Mouse (Mus musculus): ENCODE measurements at regions not wholly inside any gene's neighbourhood (a gene's known extent, or its start where the extent isn't known, plus 50 kb on each side); places are given as distances from the start of the nearest gene placed in this dataset.
"Not testable (repeated sequence)": the region's sequence is repeated elsewhere in the genome, so short reads cannot be mapped to it uniquely, and the experiment has no call there.

- not testable (repeated sequence) for DNase-seq
Observed at GRCm38 (mm10) chr3:57970614-57971013, 122.7 kb upstream of the Pfn2 start.

GRCm38 (mm10) chr3:57972469-57973245, 124.8 kb upstream of the Pfn2 start:
- DNase-seq: no peak

GRCm38 (mm10) chr3:57973546-57973945, 125.7 kb upstream of the Pfn2 start:
- DNase-seq: no peak

GRCm38 (mm10) chr3:57975379-57975778, 127.5 kb upstream of the Pfn2 start:
- no peak for DNase-seq

GRCm38 (mm10) chr3:57976640-57977229, 128.9 kb upstream of the Pfn2 start:
- DNase-seq: no peak

GRCm38 (mm10) chr3:57988175-57988574, 140.3 kb upstream of the Pfn2 start:
- DNase-seq: no peak

GRCm38 (mm10) chr3:57990738-57991137, 142.9 kb upstream of the Pfn2 start:
- no peak for DNase-seq

- no peak for DNase-seq
Observed at GRCm38 (mm10) chr3:57998121-57999102, 150.5 kb upstream of the Pfn2 start.

- no peak for DNase-seq
Observed at GRCm38 (mm10) chr3:58002792-58003574, 155.1 kb upstream of the Pfn2 start.

- no peak for DNase-seq
Observed at GRCm38 (mm10) chr3:58024750-58025392, 177.0 kb upstream of the Pfn2 start.

GRCm38 (mm10) chr3:58049618-58050017, 201.7 kb upstream of the Pfn2 start:
- no peak for DNase-seq

- DNase-seq: no peak
Observed at GRCm38 (mm10) chr3:58054726-58055125, 206.8 kb upstream of the Pfn2 start.

GRCm38 (mm10) chr3:58055181-58055580, 207.3 kb upstream of the Pfn2 start:
- DNase-seq: no peak

GRCm38 (mm10) chr3:58056191-58057063, 208.5 kb upstream of the Pfn2 start:
- no peak for DNase-seq

GRCm38 (mm10) chr3:58057064-58057396, 209.2 kb upstream of the Pfn2 start:
- no peak for DNase-seq

- no peak for DNase-seq
Observed at GRCm38 (mm10) chr3:58058134-58058533, 210.3 kb upstream of the Pfn2 start.

- DNase-seq: no peak
Observed at GRCm38 (mm10) chr3:58063852-58064549, 216.1 kb upstream of the Pfn2 start.

GRCm38 (mm10) chr3:58071574-58071973, 223.7 kb upstream of the Pfn2 start:
- DNase-seq: no peak

- DNase-seq: no peak
Observed at GRCm38 (mm10) chr3:58072230-58072839, 224.5 kb upstream of the Pfn2 start.
